Mouse (Mus musculus): ENCODE data around the gene 2610008E11Rik.
A peak's percentile ranks its signal among the peaks of the same experiment; 100 is the strongest.
"Not testable (repeated sequence)": the region's sequence is repeated elsewhere in the genome, so short reads cannot be mapped to it uniquely, and the experiment has no call there.

Gene 2610008E11Rik

DNA sequence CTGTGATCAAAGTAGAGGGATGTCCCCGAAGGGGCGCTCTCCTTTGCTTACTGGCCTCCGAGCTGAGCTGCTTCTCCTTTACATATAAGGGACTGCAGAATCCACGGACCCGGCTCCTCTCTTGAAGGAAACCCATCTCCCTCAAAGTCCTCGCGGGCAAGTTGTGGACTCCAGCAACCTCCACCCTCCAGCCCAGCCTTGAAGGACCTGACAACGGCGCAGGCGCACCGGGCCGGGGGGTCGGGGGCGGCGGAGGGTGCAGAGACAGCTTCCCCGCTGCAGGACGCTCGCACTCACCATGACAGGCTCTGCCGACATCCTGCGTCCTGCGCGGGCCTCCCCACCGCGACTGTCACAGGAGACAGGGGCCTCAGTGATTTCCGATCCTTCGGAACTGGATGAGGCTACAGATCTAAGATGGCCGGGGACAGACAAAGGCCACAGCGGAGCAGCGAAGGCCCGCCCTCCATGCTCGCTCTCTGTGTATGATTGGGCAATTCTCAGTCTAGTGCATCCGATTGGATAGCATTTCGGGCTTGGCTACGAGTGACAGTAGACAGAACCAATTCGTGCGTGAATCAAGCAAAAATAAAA is at the start of gene 2610008E11Rik:
Gene 2610008E11Rik (minus strand): TSS at position 440 of the 594 bp plus-strand sequence.
- peak; percentile 98 for DNase-seq (ENCODE audit: low read depth)

DNA sequence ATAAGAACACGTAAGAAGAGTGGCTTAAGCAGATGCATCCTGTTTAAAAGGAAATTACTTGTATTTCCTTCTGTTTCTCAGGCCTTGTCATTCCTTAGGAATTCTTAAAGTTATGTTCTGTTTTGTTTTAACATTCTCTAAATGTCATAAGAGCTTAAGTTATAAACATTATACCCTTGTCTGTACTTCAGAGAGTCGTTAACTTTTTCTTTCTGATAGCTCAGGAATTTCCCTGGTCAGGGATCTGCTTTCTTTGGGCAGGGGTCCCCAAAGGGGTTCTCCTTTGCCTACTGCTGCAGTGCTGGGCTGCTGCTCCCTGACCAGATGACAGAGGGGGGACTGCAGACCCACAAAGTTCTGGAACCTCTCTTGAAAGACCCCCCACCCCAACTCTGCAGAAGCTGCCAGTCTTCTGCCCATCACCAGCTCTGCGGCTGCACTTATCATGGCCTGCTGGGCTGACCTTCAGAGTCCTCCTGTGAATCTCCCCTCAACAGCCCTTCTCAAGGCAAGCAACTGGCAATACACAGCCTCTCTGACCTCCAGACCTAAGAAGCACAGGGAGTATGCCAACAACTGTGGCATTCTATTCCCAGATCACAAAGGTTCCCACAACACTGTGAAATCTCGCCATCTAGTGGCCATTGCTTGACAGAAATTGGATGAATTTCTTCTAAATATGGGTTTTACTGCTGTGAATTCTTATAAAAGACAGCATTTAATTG is 18.9 kb upstream of the 2610008E11Rik start:
- DNase-seq (ENCODE audit: low read depth): peak; percentile 53

DNA sequence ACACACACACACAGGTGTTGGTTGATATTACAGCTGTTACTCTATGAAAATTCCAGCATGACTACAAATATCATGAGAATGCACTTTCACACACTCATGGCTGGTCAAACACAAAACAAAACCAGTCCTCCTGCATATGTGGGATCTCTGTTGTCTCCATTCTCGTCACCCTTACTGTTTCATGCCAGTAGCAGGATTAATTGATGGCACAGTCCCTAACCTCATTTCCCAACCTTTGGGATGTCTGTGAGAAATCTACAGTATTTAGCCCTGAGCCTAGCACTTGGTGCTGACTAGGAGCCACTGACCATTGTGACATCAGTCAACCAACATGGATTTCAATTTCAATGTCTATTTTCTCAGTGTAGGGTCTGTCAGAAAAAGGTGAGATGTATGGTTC is 17.7 kb upstream of the 2610008E11Rik start:
- no peak for DNase-seq (ENCODE audit: low read depth)

DNA sequence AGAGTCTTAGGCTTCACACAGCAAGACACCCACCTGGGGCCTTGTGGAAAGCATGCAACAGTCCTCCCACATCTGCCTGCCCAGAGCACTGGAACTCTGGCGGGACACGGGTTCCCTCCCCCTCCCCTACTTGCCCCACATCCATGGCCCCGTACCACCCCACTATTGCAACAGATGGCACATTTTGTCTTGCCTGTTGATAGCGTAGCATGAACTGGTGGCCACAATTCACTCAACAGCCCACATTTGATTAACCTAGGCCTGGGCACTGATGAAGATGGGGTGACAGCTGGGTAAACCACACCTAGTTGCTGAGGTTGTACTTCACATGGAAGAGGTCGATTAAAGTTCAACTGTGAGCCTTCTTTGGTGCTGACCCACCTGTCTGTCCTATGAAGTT is 13.1 kb upstream of the 2610008E11Rik start:
- no peak for DNase-seq (ENCODE audit: low read depth)

GRCm38 (mm10) chr10:79109156-79109555 is 11.8 kb upstream of the 2610008E11Rik start:
- no peak for DNase-seq (ENCODE audit: low read depth)

- no peak for DNase-seq (ENCODE audit: low read depth)
Observed at GRCm38 (mm10) chr10:79107531-79107930, 10.1 kb upstream of the 2610008E11Rik start.

GRCm38 (mm10) chr10:79106325-79107282 is 9.2 kb upstream of the 2610008E11Rik start:
- no peak for DNase-seq (ENCODE audit: low read depth)

DNA sequence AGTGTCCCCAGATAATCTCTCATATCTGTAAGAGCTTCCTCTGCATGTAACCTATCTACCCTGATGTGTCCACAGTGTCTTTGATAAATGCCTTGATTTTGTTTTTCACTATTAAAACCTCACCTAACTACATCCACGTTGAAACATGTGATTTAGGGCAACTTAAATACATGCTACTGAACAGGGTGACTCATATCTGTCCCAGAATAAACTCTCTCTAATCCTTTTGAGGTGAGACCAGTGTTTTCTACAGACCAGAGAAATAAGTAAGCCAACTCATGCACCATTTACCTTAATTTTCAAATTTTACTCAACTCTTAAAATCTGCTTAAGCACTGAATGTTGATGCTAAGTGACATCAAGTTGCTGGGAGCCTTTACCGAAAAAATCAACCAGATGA is 694 bp downstream of the 2610008E11Rik start:
- no peak for DNase-seq (ENCODE audit: low read depth)

DNA sequence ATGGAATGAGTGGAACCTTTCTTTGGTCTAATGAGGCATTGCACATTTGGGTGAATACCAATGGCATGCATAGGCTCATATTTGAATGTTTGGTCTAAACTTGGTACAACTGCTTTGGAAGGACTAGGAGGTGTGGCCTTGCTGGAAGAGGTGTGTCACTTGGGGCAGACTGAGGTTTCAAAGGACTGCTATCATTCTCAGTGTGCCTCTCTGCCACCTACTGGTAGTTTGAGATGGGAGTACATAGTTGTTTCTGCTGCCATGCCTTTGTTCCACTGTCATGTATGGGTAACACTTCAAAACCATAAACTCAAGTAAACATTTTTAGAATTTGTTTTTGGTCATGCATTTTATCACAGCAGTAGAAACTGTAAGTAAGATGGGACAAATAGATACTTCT is 5.7 kb downstream of the 2610008E11Rik start:
- no peak for DNase-seq (ENCODE audit: low read depth)

GRCm38 (mm10) chr10:79089000-79089399 is 8.4 kb downstream of the 2610008E11Rik start:
- DNase-seq (ENCODE audit: low read depth): no peak

- DNase-seq (ENCODE audit: low read depth): no peak
Observed at GRCm38 (mm10) chr10:79086577-79086976, 10.8 kb downstream of the 2610008E11Rik start.

DNA sequence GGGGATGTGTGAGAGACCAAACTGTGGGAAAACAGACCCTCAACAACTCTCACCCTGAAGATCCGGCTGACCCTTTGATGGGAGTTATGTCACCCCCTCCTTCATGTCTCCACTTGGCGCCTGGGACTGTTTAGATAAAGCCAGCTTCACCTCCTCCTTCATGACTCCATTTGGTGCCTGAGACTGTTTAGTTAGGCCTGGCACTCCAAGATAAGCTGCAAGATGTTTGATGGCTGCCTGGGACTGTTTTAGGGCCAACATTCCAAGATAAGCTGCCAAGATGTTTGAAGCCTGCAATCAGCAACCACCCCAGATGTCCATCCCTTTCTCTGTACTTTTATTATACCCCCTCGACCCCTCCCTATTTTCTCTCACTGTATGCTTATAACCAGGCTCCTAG is 40.0 kb downstream of the 2610008E11Rik start:
- not testable (repeated sequence) for DNase-seq (ENCODE audit: low read depth)

DNA sequence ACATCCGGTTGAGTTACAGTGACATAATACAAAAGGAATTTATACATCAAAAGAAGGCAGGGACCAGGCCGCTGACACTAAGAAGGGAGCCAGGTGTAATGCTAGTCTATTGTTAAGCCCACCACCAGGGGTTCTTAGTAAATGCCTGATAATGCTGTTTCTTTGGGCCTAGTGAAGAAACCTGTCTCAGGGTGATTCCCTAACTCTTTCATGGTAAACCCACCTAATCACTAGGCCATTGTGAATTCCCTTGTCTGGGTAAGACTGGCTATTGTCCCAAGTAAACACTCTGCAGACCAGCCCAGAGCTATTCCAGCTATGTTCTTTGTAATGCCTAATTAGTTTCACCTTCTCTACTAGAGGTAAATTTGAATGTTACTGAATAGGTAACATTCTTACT is 54.9 kb downstream of the 2610008E11Rik start:
- not testable (repeated sequence) for DNase-seq (ENCODE audit: low read depth)

GRCm38 (mm10) chr10:79028441-79028840 is 69.0 kb downstream of the 2610008E11Rik start, which contains the start of gene Olfr57:
Gene Olfr57 (plus strand): TSS chr10:79028741.
- no peak for DNase-seq (ENCODE audit: low read depth)

Measured in fibroblast of lung, adult 2 months (primary cell).